Mouse (Mus musculus): ENCODE data around the gene Tatdn2.

- TF ChIP-seq CTCF (IDR thresholded peaks at IDR 0.05; ENCODE audit: control insufficient read depth, insufficient read depth, insufficient read length): no peak
- no peak for TF ChIP-seq MYOD1 (IDR thresholded peaks at IDR 0.05; ENCODE audit: control insufficient read depth, insufficient read length, low read depth)
- TF ChIP-seq CEBPB (IDR thresholded peaks at IDR 0.05; ENCODE audit: low read depth): no peak
- TF ChIP-seq USF1 (IDR thresholded peaks at IDR 0.05; ENCODE audit: low read depth): no peak
- no peak for TF ChIP-seq MYOG (IDR thresholded peaks at IDR 0.05; ENCODE audit: control insufficient read depth, extremely low read depth, insufficient read length)
- no peak for TF ChIP-seq MAX (IDR thresholded peaks at IDR 0.05)
These were observed 17.9 kb downstream of the Tatdn2 start for GRCm38 (mm10) chr6:113714797-113715196.
